Mouse (Mus musculus): Measurements from ENCODE around the gene Ube2j2. TPM values are rescaled to one million over a fixed set of nuclear protein-coding genes. Genes with fewer than 3 reads are reported as not detected.

Ube2j2 gene
- polyA plus RNA-seq, 1 experiment: 71.8 TPM

DNA sequence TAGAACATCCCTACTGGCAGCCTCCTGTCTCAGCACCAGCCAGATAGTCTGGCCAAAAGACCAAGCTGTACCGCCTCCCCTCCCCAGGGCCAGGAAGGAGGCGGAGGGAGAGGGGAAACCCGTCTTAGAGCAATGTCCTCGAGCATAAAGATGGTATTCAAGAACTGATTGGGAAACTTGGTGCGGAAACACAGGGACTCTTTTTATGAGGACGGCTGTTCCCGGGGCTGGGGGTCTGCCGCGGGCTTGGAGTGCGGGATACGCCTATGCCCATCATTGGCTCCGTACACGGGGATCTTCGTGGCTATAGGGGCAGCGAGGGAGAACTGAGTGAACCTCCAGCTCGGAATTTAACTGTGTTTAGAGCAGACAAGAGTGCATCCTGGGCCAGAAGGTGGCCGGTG is 580 bp upstream of the Ube2j2 start:
- peak overlapping the region; percentile 51 for H3K27ac ChIP-seq (ENCODE audit: control insufficient read depth, insufficient read depth, low read depth, low read length, poor library complexity)
- H3K4me3 ChIP-seq (replicated peaks; ENCODE audit: control insufficient read depth, low read depth, low read length): peak overlapping the region; percentile 77
- no peak for TF ChIP-seq CTCF (IDR thresholded peaks at IDR 0.05; ENCODE audit: control insufficient read depth, insufficient read depth, low read length)
- TF ChIP-seq POLR2A (IDR thresholded peaks at IDR 0.05; ENCODE audit: borderline replicate concordance, control insufficient read depth, low read depth, low read length): no peak
- 3% methylated on average over 17 of the region's 17 CpGs for WGBS
- peaks cover 3% of the 10 kb centered on the region for H3K4me1 ChIP-seq (ENCODE audit: control insufficient read depth, insufficient read depth, low read length)

- TF ChIP-seq POLR2A (IDR thresholded peaks at IDR 0.05; ENCODE audit: borderline replicate concordance, control insufficient read depth, low read depth, low read length): no peak
- TF ChIP-seq CTCF (IDR thresholded peaks at IDR 0.05; ENCODE audit: control insufficient read depth, insufficient read depth, low read length): no peak
- Histone ChIP-seq H3K4me1 (ENCODE audit: control insufficient read depth, insufficient read depth, low read length) (peaks cover 3% of the 10 kb centered on the region), H3K4me3 (replicated peaks; ENCODE audit: control insufficient read depth, low read depth, low read length) (peak overlapping the region; percentile 77), H3K27ac (ENCODE audit: control insufficient read depth, insufficient read depth, low read depth, low read length, poor library complexity) (peak overlapping the region; percentile 73)
- 1% methylated on average over 17 of the region's 17 CpGs for WGBS
These were observed 640 bp downstream of the Ube2j2 start for GRCm38 (mm10) chr4:155944271-155944670.

DNA sequence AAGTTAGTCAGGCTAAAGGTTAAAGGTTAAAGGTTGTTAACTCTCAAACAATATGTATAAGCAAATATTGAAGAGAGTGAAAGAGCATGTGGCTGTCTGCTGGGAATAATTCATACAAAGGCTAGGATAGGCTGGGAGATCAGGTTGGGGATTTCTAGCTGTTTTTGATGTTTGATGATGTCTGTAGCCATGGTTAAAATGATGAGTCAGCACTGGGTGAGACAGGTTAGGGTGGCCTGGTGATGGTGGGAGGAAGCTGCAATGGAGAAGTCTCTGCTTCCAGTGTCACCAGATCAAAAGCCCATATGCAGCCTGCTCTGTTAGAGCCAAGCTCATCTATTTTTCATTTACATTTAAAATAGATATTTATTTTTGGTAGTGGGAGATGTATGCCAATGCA is 3.5 kb downstream of the Ube2j2 start:
- TF ChIP-seq CTCF (IDR thresholded peaks at IDR 0.05; ENCODE audit: control insufficient read depth, insufficient read depth, low read length): no peak
- no peak overlapping the region for H3K4me3 ChIP-seq (replicated peaks; ENCODE audit: control insufficient read depth, low read depth, low read length)
- H3K4me1 ChIP-seq (ENCODE audit: control insufficient read depth, insufficient read depth, low read length): peaks cover 3% of the 10 kb centered on the region
- H3K27ac ChIP-seq (ENCODE audit: control insufficient read depth, insufficient read depth, low read depth, low read length, poor library complexity): no peak overlapping the region

GRCm38 (mm10) chr4:155955491-155955890 is 11.9 kb downstream of the Ube2j2 start:
- TF ChIP-seq POLR2A (IDR thresholded peaks at IDR 0.05; ENCODE audit: borderline replicate concordance, control insufficient read depth, low read depth, low read length) (no peak), CTCF (IDR thresholded peaks at IDR 0.05; ENCODE audit: control insufficient read depth, insufficient read depth, low read length) (no peak)
- H3K4me3 ChIP-seq (replicated peaks; ENCODE audit: control insufficient read depth, low read depth, low read length): no peak overlapping the region
- WGBS: 95% methylated on average over 6 of the region's 6 CpGs
- no peaks in the 10 kb centered on the region for H3K4me1 ChIP-seq (ENCODE audit: control insufficient read depth, insufficient read depth, low read length)
- no peak overlapping the region for H3K27ac ChIP-seq (ENCODE audit: control insufficient read depth, insufficient read depth, low read depth, low read length, poor library complexity)

DNA sequence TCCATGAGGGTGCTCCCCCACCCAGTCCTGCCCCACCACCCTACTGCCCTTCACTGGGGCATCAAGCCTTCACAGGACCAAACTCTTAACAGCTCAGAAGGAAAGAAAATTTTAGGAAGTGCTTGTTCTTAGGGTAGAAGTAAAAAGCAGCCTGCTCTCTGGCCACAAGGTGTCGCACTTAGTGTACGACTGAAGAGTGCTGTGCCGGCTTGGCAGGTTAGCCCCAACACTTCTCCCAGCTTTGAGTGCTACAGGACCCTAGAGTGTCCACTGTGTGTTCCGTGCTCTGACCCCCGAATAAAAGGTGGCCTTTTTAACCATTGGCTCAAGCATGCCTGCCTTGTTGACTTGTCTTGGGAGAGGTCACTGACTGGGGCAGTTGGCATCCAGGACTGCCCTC is 15.6 kb downstream of the Ube2j2 start:
- no peak overlapping the region for H3K27ac ChIP-seq (ENCODE audit: control insufficient read depth, insufficient read depth, low read depth, low read length, poor library complexity)
- no peaks in the 10 kb centered on the region; the same call in 1 of the 2 replicates for H3K4me1 ChIP-seq (ENCODE audit: control insufficient read depth, insufficient read depth, low read length)
- no peak overlapping the region for H3K4me3 ChIP-seq (replicated peaks; ENCODE audit: control insufficient read depth, low read depth, low read length)
- 1% methylated on average over 5 of the region's 5 CpGs for WGBS
- TF ChIP-seq POLR2A (IDR thresholded peaks at IDR 0.05; ENCODE audit: borderline replicate concordance, control insufficient read depth, low read depth, low read length) (no peak), CTCF (IDR thresholded peaks at IDR 0.05; ENCODE audit: control insufficient read depth, insufficient read depth, low read length) (peak; percentile 90)

- Histone ChIP-seq H3K27ac (ENCODE audit: control insufficient read depth, insufficient read depth, low read depth, low read length, poor library complexity) (peak within 1 kb of the TSS; percentile 41), H3K4me3 (replicated peaks; ENCODE audit: control insufficient read depth, low read depth, low read length) (peak within 1 kb of the TSS; percentile 58), H3K4me1 (ENCODE audit: control insufficient read depth, insufficient read depth, low read length) (no peaks in the 10 kb centered on the region; the same call in 1 of the 2 replicates)
- 2% methylated on average over 41 of the region's 42 CpGs for WGBS
- TF ChIP-seq CTCF (IDR thresholded peaks at IDR 0.05; ENCODE audit: control insufficient read depth, insufficient read depth, low read length) (no peak), POLR2A (IDR thresholded peaks at IDR 0.05; ENCODE audit: borderline replicate concordance, control insufficient read depth, low read depth, low read length) (peak; percentile 65)
These were observed 18.7 kb downstream of the Ube2j2 start, which contains the start of gene C1qtnf12 for GRCm38 (mm10) chr4:155962167-155962971. C1qtnf12 (plus strand) TSS chr4:155962318.

- Histone ChIP-seq H3K4me3 (replicated peaks; ENCODE audit: control insufficient read depth, low read depth, low read length) (peak overlapping the region; percentile 58), H3K4me1 (ENCODE audit: control insufficient read depth, insufficient read depth, low read length) (no peaks in the 10 kb centered on the region; the same call in 1 of the 2 replicates), H3K27ac (ENCODE audit: control insufficient read depth, insufficient read depth, low read depth, low read length, poor library complexity) (peak overlapping the region; percentile 41)
- WGBS: 53% methylated on average over 7 of the region's 7 CpGs
- TF ChIP-seq CTCF (IDR thresholded peaks at IDR 0.05; ENCODE audit: control insufficient read depth, insufficient read depth, low read length): no peak
- TF ChIP-seq POLR2A (IDR thresholded peaks at IDR 0.05; ENCODE audit: borderline replicate concordance, control insufficient read depth, low read depth, low read length): no peak
These were observed 19.5 kb downstream of the Ube2j2 start for GRCm38 (mm10) chr4:155963106-155963505.

GRCm38 (mm10) chr4:155964396-155964795 is 20.8 kb downstream of the Ube2j2 start:
- Histone ChIP-seq H3K4me1 (ENCODE audit: control insufficient read depth, insufficient read depth, low read length) (no peaks in the 10 kb centered on the region; the same call in 1 of the 2 replicates), H3K27ac (ENCODE audit: control insufficient read depth, insufficient read depth, low read depth, low read length, poor library complexity) (peak overlapping the region; percentile 25; the same call in 1 of the 2 replicates), H3K4me3 (replicated peaks; ENCODE audit: control insufficient read depth, low read depth, low read length) (no peak overlapping the region)
- TF ChIP-seq CTCF (IDR thresholded peaks at IDR 0.05; ENCODE audit: control insufficient read depth, insufficient read depth, low read length) (no peak), POLR2A (IDR thresholded peaks at IDR 0.05; ENCODE audit: borderline replicate concordance, control insufficient read depth, low read depth, low read length) (no peak)
- 86% methylated on average over 11 of the region's 11 CpGs for WGBS
